Mouse (Mus musculus) heart, embryonic 10.5 days (tissue): Measurements from ENCODE around the gene Olfr1280. TPM values are rescaled to one million over a fixed set of nuclear protein-coding genes. Genes with fewer than 3 reads are reported as not detected.
"Not testable (repeated sequence)": the region's sequence is repeated elsewhere in the genome, so short reads cannot be mapped to it uniquely, and the experiment has no call there.

Experiments used
- DNase-seq: peaks from one replicate; pipeline ENCODE4 v3.0.0-alpha.2; 2017; ENCODE audit warnings: low spot score
- H3K27ac ChIP-seq: fragments of 300-500 bp; sonication (generic); 2 replicates; pipeline ENCODE4 v1.5.1; 2016; ENCODE audit warnings: mild to moderate bottlenecking
- H3K27me3 ChIP-seq: fragments of 300-500 bp; sonication (generic); 2 replicates; pipeline ENCODE4 v1.6.1; 2016; ENCODE audit warnings: mild to moderate bottlenecking; ENCODE audit not compliant: poor library complexity, insufficient read depth, severe bottlenecking
- H3K36me3 ChIP-seq: fragments of 300-500 bp; sonication (generic); 2 replicates; pipeline ENCODE4 v1.6.1; 2016; ENCODE audit warnings: mild to moderate bottlenecking, moderate library complexity
- H3K4me1 ChIP-seq: fragments of 300-500 bp; sonication (generic); 2 replicates; pipeline ENCODE4 v1.6.1; 2016; ENCODE audit warnings: mild to moderate bottlenecking
- H3K4me3 ChIP-seq: fragments of 300-500 bp; sonication (generic); 2 replicates; pipeline ENCODE4 v1.5.1; 2016; ENCODE audit warnings: mild to moderate bottlenecking, moderate library complexity
- H3K9me3 ChIP-seq: fragments of 300-500 bp; sonication (generic); 2 replicates; pipeline ENCODE4 v1.6.1; 2016; ENCODE audit warnings: mild to moderate bottlenecking, moderate library complexity
- WGBS: fragments of 180-500 bp; shearing (Covaris S2); methylation state at CpG from one replicate; pipeline ENCODE4 v1.1.7; 2016; 5-methylcytosine and 5-hydroxymethylcytosine counted together
- polyA plus RNA-seq: library from polyadenylated mRNA; unstranded; fragments of >200 nt; fragmentation: Nextera tagmentation; extraction: Ambion mirVana; gene quantifications from 2 replicates; pipeline ENCODE4 v1.2.1, GENCODE M21; 2016

Gene Olfr1280
- polyA plus RNA-seq = not detected in 2 replicates

DNA sequence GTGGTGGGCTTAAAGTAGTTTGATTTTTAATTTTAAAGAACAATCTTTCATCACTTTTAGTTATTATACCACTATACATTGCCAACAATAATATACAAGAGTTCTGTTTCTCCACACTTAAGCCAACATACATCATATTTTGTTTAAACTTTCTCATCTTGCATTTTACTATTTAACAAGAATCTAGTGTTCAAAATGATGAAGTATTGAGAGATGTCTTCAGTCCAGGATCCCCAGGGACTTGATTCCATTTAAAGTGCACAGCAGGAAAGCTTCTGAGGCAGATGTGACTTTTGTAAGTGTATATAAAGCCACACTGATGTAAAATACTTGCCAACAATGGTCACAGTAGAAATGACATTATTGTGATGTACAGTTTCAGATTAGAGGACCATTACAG lies at the start of gene Olfr1280:
Gene Olfr1280, plus strand, starts transcription at position 301 of the 400 bp plus-strand sequence.
- H3K27me3 ChIP-seq = no peaks in the 10 kb centered on the region
- H3K27ac ChIP-seq = no peak within 1 kb of the TSS
- DNase-seq = no peak
- no peak within 1 kb of the TSS for H3K4me3 ChIP-seq
- H3K36me3 ChIP-seq = no peaks in the 10 kb centered on the region
- no peaks in the 10 kb centered on the region for H3K9me3 ChIP-seq
- H3K4me1 ChIP-seq = no peaks in the 10 kb centered on the region

DNA sequence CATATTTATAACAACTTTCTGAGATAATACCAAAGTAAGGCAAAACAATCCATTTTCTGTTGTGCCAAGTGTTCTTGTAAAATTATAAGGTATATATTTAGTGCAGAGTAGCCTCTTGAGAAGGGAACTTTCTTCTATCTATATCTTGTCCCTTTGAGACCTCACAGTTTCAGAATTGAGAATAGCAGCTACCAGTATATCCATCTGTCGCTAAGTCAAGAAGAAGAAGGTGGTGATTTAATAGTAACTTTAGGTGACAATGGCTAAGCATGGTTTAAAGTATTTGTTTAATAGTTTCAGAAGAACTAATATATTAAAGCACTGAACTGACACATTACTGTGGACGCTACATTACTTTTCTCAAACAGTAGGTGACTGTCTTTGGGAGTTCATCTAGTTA lies 39.8 kb upstream of the Olfr1280 start, which contains the start of gene Olfr1277:
Gene Olfr1277, minus strand, starts transcription at position 101 of the 400 bp plus-strand sequence.
- H3K36me3 ChIP-seq = no peaks in the 10 kb centered on the region
- no peak for DNase-seq
- H3K9me3 ChIP-seq = no peaks in the 10 kb centered on the region
- H3K27ac ChIP-seq = no peak within 1 kb of the TSS
- no peak within 1 kb of the TSS for H3K4me3 ChIP-seq
- WGBS = 71% methylated on average over 2 of the region's 2 CpGs
- H3K27me3 ChIP-seq = no peaks in the 10 kb centered on the region
- H3K4me1 ChIP-seq = no peaks in the 10 kb centered on the region

DNA sequence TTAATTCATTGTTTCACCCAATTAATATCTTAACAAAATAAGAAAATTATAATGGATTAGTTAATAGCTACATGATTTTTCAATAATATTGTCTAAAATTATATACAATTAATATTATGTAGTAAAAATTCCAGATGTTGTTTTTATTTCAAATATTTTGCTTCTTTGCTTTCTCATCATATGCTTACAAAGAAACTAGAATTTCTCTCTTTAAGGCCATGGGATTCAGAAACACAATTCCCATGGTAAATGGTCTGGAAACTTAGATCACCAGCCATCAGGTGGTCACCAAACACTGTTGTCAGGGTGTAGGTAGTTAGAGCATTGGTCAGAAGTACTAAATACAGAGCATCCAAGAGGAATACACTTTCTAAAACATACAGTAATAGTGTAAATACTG lies 24.0 kb upstream of the Olfr1280 start, which contains the start of gene Olfr1278:
Gene Olfr1278, plus strand, starts transcription at position 301 of the 400 bp plus-strand sequence.
- DNase-seq = no peak
- no peak within 1 kb of the TSS for H3K27ac ChIP-seq
- no peaks in the 10 kb centered on the region for H3K36me3 ChIP-seq
- H3K27me3 ChIP-seq = no peaks in the 10 kb centered on the region
- H3K4me3 ChIP-seq = no peak within 1 kb of the TSS
- no peaks in the 10 kb centered on the region for H3K4me1 ChIP-seq
- H3K9me3 ChIP-seq = no peaks in the 10 kb centered on the region

DNA sequence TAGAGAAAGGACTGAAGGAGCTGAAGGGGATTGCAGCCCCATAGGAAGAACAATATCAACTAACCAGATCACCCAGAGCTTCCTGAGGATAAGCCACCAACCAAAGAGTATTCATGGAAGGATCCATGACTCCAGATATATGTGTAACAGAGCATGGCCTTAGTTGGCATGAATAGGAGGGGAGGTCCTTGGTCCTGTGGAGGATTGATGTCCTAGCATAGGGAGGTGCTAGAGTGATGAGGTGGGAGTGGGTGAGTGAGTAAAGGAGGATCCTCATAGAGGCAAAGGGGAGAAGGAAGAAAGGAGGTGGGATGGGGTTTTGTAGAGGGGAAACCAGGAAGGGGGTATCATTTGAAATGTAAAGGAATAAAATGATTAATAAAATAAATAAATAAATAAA lies 15.3 kb upstream of the Olfr1280 start:
- Histone ChIP-seq H3K4me1 (no peaks in the 10 kb centered on the region), H3K4me3 (no peak overlapping the region), H3K27me3 (no peaks in the 10 kb centered on the region), H3K9me3 (no peaks in the 10 kb centered on the region), H3K27ac (no peak overlapping the region), H3K36me3 (no peaks in the 10 kb centered on the region)
- no peak for DNase-seq

DNA sequence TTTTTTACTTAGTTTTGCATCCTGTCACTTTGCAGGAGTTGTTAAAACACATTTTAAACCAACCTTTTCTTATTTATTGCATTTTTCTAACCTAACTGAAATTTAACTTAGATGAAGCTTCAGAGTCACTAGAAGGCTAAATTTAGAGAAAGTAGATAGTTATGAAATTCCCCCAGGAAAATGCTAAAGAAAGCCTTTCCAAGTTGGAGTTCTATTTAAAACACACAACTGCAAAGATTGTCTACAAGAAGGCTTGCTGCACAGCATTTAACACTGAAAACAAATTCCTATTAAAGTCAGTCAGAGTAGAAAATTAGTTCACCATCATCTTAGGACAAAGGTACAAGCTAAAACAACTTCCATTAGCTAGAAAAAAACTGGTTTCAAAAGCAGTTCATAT lies 13.4 kb upstream of the Olfr1280 start, which contains the start of gene Olfr1279:
Gene Olfr1279, plus strand, starts transcription at position 262 of the 400 bp plus-strand sequence.
- Histone ChIP-seq H3K4me1 (no peaks in the 10 kb centered on the region), H3K27ac (no peak within 1 kb of the TSS), H3K9me3 (no peaks in the 10 kb centered on the region), H3K36me3 (no peaks in the 10 kb centered on the region), H3K4me3 (no peak within 1 kb of the TSS), H3K27me3 (no peaks in the 10 kb centered on the region)
- DNase-seq = no peak

DNA sequence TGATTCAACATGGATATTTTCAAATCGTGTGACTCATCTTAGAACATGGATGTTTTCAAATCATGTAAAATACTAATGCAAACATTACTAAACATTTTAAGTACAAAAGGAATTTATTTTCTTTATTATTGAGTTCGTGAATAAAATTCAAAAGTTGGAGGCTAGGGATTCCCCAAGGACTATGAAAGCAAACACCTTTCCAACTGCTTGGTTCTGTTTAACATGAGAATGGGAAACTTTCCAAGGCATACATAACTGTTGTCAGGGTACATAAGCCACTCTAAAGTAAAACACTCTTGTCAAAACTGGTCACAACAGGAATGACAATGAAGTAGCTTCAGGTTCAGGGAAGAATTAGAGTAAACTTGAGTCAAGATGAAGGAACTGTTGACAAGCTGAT lies 12.4 kb downstream of the Olfr1280 start, which contains the start of gene Olfr1281:
Gene Olfr1281, plus strand, starts transcription at position 301 of the 400 bp plus-strand sequence.
- H3K4me1 ChIP-seq = no peaks in the 10 kb centered on the region
- H3K36me3 ChIP-seq = no peaks in the 10 kb centered on the region
- H3K4me3 ChIP-seq = no peak within 1 kb of the TSS
- no peak for DNase-seq
- H3K9me3 ChIP-seq = no peaks in the 10 kb centered on the region
- H3K27ac ChIP-seq = no peak within 1 kb of the TSS
- 65% methylated on average over 2 of the region's 2 CpGs for WGBS
- no peaks in the 10 kb centered on the region for H3K27me3 ChIP-seq

DNA sequence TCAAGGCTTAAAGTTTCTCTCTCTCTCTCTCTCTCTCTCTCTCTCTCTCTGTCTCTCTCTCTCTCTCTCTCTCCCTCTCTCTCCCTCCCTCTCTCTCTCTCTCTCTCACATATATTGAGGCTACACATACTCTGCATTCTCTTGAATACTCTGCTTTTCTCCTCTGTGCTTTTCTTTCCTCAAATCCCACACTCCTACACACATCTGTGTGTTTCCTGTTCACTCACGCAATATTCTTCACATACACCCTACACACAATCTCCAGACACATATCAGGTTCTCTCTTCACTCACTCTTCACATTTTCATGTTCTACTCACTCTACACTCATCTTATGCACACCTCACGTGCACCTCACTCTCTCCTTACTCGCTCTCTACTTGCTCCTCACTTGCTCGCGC lies 19.9 kb downstream of the Olfr1280 start:
- H3K4me1 ChIP-seq, H3K4me3 ChIP-seq, H3K9me3 ChIP-seq, DNase-seq, H3K36me3 ChIP-seq, H3K27ac ChIP-seq, H3K27me3 ChIP-seq: not testable (repeated sequence)
- 82% methylated on average over 5 of the region's 5 CpGs for WGBS

DNA sequence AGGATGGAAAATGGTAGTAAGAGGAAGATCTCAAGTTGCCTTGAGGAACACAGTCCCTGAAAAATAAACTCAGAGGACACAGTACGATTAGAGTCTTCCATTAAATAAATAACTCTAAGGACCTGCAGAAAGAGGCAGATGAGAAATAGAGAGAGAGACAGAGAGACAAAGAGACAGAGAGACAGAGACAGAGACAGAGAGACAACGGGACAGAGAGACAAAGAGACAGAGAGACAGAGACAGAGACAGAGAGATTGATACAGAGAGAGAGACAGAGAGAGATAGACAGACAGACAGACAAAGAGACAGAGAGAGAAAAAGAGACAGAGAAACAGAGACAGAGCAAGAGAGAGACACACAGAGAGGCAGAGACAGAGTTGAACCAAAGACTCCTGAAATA lies 22.2 kb downstream of the Olfr1280 start, which contains the start of gene Olfr1282:
Gene Olfr1282, minus strand, starts transcription at position 101 of the 400 bp plus-strand sequence.
- no peaks in the 10 kb centered on the region for H3K36me3 ChIP-seq
- no peak for DNase-seq
- no peaks in the 10 kb centered on the region for H3K27me3 ChIP-seq
- no peaks in the 10 kb centered on the region for H3K9me3 ChIP-seq
- 75% methylated on average over 2 of the region's 2 CpGs for WGBS
- H3K27ac ChIP-seq = no peak within 1 kb of the TSS
- H3K4me3 ChIP-seq = no peak within 1 kb of the TSS
- no peaks in the 10 kb centered on the region for H3K4me1 ChIP-seq

DNA sequence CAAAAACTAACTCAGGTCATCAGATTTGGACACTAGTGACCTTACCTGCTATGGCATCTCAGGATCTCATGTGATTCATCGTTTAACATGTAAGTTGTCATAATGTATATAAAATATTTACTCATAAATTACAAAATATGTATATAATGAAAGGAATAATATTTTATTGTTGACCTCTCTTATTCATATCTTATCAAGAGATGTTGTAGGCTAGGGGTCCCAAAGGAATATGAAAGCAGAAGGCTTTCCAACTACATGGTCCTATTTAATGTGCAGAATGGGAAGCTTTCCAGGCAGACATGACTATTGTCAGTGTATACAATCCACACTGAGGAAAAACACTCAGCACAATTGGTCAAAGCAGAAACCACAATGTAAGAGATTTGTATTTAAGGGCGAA lies 52.7 kb downstream of the Olfr1280 start, which contains the start of gene Olfr1283:
Gene Olfr1283, plus strand, starts transcription at position 301 of the 400 bp plus-strand sequence.
- Histone ChIP-seq H3K4me1 (no peaks in the 10 kb centered on the region), H3K4me3 (no peak within 1 kb of the TSS), H3K9me3 (no peaks in the 10 kb centered on the region), H3K27ac (no peak within 1 kb of the TSS), H3K27me3 (no peaks in the 10 kb centered on the region), H3K36me3 (no peaks in the 10 kb centered on the region)
- no peak for DNase-seq
- 73% methylated on average over 2 of the region's 2 CpGs for WGBS

DNA sequence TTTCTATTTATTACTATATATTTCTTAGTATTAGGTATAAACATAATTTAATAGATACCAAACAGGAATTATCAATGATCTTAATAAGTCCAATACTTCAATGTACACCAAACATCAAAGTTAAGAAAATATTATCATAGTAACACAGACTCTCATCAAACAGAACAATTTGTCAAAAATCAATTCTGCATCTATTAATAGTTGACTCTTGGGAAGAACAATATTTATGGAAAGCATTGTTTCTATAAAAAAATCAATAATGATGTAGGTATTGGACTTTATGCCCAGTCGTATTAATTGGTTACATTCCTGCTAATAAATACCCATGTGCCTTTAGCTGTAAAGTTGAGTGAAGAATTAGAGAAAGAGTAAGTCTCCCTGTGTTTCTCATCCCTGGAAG lies 61.4 kb downstream of the Olfr1280 start, which contains the start of gene Olfr1284:
Gene Olfr1284, plus strand, starts transcription at position 301 of the 400 bp plus-strand sequence.
- H3K27me3 ChIP-seq = no peaks in the 10 kb centered on the region
- no peak within 1 kb of the TSS for H3K27ac ChIP-seq
- DNase-seq = no peak
- H3K36me3 ChIP-seq = no peaks in the 10 kb centered on the region
- H3K4me1 ChIP-seq = no peaks in the 10 kb centered on the region
- H3K9me3 ChIP-seq = no peaks in the 10 kb centered on the region
- WGBS = 78% methylated on average over 1 of the region's 1 CpGs
- no peak within 1 kb of the TSS for H3K4me3 ChIP-seq

Other genes with a start within 250 kb of the Olfr1280 start
- not detected in 2 replicates for gene Gm13941, start 208.0 kb upstream of the Olfr1280 start, polyA plus RNA-seq
- gene Gm15130, start 161.1 kb upstream of the Olfr1280 start, polyA plus RNA-seq = not detected in 2 replicates
- gene 4930430A15Rik, start 84.4 kb upstream of the Olfr1280 start, polyA plus RNA-seq = not detected in 2 replicates
- not detected in 2 replicates for gene Olfr1275, start 78.7 kb upstream of the Olfr1280 start, polyA plus RNA-seq
- gene Olfr1276, start 59.5 kb upstream of the Olfr1280 start, polyA plus RNA-seq = not detected in 2 replicates
- not detected in 2 replicates for gene Olfr1277, start 39.9 kb upstream of the Olfr1280 start, polyA plus RNA-seq
- not detected in 2 replicates for gene Olfr1278, start 23.9 kb upstream of the Olfr1280 start, polyA plus RNA-seq
- gene Olfr1279, start 13.4 kb upstream of the Olfr1280 start, polyA plus RNA-seq = 0.04 TPM in 1 of 2 replicates, not detected in the other
- not detected in 2 replicates for gene Olfr1281, start 12.5 kb downstream of the Olfr1280 start, polyA plus RNA-seq
- gene Olfr1282, start 22.1 kb downstream of the Olfr1280 start, polyA plus RNA-seq = not detected in 2 replicates
- gene Olfr1283, start 52.8 kb downstream of the Olfr1280 start, polyA plus RNA-seq = not detected in 2 replicates
- gene Olfr1284, start 61.5 kb downstream of the Olfr1280 start, polyA plus RNA-seq = not detected in 2 replicates
- gene Olfr1286, start 109.1 kb downstream of the Olfr1280 start, polyA plus RNA-seq = not detected in 2 replicates
- gene Olfr1287, start 135.1 kb downstream of the Olfr1280 start, polyA plus RNA-seq = not detected in 2 replicates
- gene Olfr1288, start 160.1 kb downstream of the Olfr1280 start, polyA plus RNA-seq = not detected in 2 replicates
- not detected in 2 replicates for gene Olfr1289, start 166.8 kb downstream of the Olfr1280 start, polyA plus RNA-seq
- 0.15 and 0.31 TPM in 2 replicates for gene Olfr1290, start 179.8 kb downstream of the Olfr1280 start, polyA plus RNA-seq
- gene Olfr1291-ps1, start 183.2 kb downstream of the Olfr1280 start, polyA plus RNA-seq = 0.09 TPM in 1 of 2 replicates, not detected in the other
- gene Olfr1293-ps, start 211.2 kb downstream of the Olfr1280 start, polyA plus RNA-seq = not detected in 2 replicates
- not detected in 2 replicates for gene Olfr1294, start 226.3 kb downstream of the Olfr1280 start, polyA plus RNA-seq